Mouse (Mus musculus): Measurements from ENCODE around the gene Fkbp7.

DNA sequence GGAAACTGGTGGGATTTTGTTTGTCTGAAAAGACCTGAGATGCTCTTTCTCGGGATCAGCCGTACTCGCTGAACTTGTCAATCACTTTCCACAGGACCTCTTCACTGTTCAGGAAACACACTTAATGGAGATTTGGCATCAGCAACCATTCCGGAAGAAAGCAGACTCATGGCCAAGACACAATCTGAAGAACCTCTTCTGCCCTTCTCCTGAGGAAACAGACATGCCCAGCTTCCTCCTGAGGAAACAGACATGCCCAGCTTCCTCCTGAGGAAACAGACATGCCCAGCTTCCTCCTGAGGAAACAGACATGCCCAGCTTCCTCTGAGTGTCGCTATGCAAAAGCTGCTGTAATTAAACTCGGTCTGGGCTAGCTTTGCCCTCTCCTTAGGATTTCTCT is 22.4 kb upstream of the Fkbp7 start:
- TF ChIP-seq CTCF (conservative IDR thresholded peaks at IDR 0.05; ENCODE audit: low read length) (no peak), NANOG (IDR thresholded peaks at IDR 0.05; ENCODE audit: borderline replicate concordance, low read length) (no peak)
